Mouse (Mus musculus): ENCODE results near the gene Olfr1051. TPM values are rescaled to one million over a fixed set of nuclear protein-coding genes. Genes with fewer than 3 reads are reported as not detected.
"Not testable (repeated sequence)": the region's sequence is repeated elsewhere in the genome, so short reads cannot be mapped to it uniquely, and the experiment has no call there.

Olfr1051 gene
- not detected for polyA plus RNA-seq (2012; fragmentation: generic; extraction: Trizol)

DNA sequence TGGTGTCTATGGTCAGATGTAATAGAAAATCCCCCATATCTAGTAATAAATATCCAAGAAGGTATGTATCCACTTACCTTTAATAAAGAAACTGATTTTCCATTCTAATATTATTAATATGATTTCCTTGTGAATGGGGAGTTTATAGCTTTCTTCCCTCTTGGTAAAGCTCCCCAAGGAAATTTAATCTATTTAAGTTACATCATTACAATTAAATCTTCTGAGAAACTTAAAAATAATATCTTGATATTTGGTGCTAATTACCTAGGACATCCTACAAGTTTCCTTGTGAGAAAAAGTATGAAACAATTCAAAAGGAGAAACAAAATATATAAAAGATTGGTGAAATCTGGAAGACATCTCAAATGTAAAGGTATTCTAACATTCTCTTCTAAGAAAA is at the start of gene Olfr1051:
Gene Olfr1051 (minus strand): TSS at position 101 of the 400 bp plus-strand sequence.
- H3ac ChIP-seq (ENCODE audit: control insufficient read depth, insufficient read length); H3K4me3 ChIP-seq; H3K36me3 ChIP-seq (ENCODE audit: control insufficient read depth, insufficient read depth); H3K79me2 ChIP-seq (ENCODE audit: control insufficient read depth, insufficient read depth); H3K27me3 ChIP-seq (ENCODE audit: control insufficient read depth, insufficient read depth, insufficient read length); H3K4me2 ChIP-seq (ENCODE audit: low read depth): not testable (repeated sequence)

DNA sequence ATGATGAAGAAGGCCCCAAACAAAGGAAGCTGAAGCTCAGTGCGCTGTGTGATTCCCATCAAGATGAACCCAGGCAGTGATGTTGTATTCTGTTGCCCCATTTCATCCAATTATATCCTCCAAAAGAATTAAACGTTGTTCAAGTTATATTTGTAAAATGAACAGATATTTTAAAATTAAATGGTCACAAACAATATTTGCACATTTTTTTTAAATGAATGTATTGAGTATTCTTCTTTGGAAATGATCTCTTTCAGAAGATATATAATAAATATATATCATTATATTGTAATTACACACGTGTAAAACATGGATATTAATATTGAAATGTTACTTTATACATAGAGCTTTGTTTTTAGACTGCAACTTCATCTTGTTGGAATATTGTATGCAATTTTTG is 36.3 kb upstream of the Olfr1051 start, which contains the start of gene Olfr1053:
Gene Olfr1053 (minus strand): TSS at position 101 of the 400 bp plus-strand sequence.
- Histone ChIP-seq H3K4me2 (ENCODE audit: low read depth) (no peak within 1 kb of the TSS), H3K79me2 (ENCODE audit: control insufficient read depth, insufficient read depth) (no peaks in the 10 kb centered on the region), H3K36me3 (ENCODE audit: control insufficient read depth, insufficient read depth) (no peaks in the 10 kb centered on the region), H3ac (ENCODE audit: control insufficient read depth, insufficient read length) (no peak within 1 kb of the TSS), H3K4me3 (no peak within 1 kb of the TSS), H3K27me3 (ENCODE audit: control insufficient read depth, insufficient read depth, insufficient read length) (no peaks in the 10 kb centered on the region)
- no peak for TF ChIP-seq MAX (IDR thresholded peaks at IDR 0.05; ENCODE audit: low read depth)
- no peak for TF ChIP-seq CEBPB (IDR thresholded peaks at IDR 0.05; ENCODE audit: insufficient read depth, poor library complexity, severe bottlenecking)
- TF ChIP-seq E2F4 (IDR thresholded peaks at IDR 0.05; ENCODE audit: insufficient read depth) = no peak
- no peak for TF ChIP-seq TCF12 (IDR thresholded peaks at IDR 0.05; ENCODE audit: insufficient read depth, poor library complexity, severe bottlenecking)
- no peak for TF ChIP-seq USF1 (IDR thresholded peaks at IDR 0.05; ENCODE audit: low read depth)
- no peak for TF ChIP-seq TCF3 (IDR thresholded peaks at IDR 0.05; ENCODE audit: insufficient read length, low read depth)
- TF ChIP-seq POLR2AphosphoS2 (IDR thresholded peaks at IDR 0.05; ENCODE audit: insufficient read length, low read depth) = no peak

DNA sequence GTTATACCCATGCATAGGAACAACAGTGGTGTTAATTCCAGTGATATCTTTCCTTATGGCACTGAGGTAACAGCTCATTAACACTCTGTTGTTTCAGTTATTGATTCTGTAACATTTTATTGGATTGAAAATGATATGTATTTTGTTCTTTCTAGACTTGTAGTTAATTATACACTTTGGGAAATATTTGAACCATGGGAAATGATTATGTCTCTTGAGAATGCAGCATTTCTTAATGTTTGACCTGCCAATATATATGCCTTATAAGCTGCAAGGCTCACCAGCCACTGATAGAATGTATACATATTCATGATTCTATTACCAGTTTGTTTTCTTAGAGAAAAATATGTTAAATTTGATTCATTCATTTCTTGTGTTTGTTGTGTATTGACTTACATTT is 13.3 kb upstream of the Olfr1051 start, which contains the start of gene Olfr1052:
Gene Olfr1052 (plus strand): TSS at position 301 of the 400 bp plus-strand sequence.
- H3K4me2 ChIP-seq (ENCODE audit: low read depth) = no peak within 1 kb of the TSS
- TF ChIP-seq POLR2A (IDR thresholded peaks at IDR 0.05; ENCODE audit: insufficient read length, low read depth) (no peak), REST (IDR thresholded peaks at IDR 0.05; ENCODE audit: insufficient read depth, insufficient read length) (no peak), POLR2AphosphoS2 (IDR thresholded peaks at IDR 0.05; ENCODE audit: insufficient read length, low read depth) (no peak), MYOG (IDR thresholded peaks at IDR 0.05; ENCODE audit: control insufficient read depth in 1 of 3, insufficient read depth in 1 of 3, insufficient read length in 2 of 3, low read depth in 2 of 3) (no peak), MAX (IDR thresholded peaks at IDR 0.05; ENCODE audit: low read depth) (no peak), E2F4 (IDR thresholded peaks at IDR 0.05; ENCODE audit: insufficient read depth) (no peak), MYOD1 (IDR thresholded peaks at IDR 0.05; ENCODE audit: control insufficient read depth in 1 of 3, insufficient read length in 2 of 3, low read depth in 2 of 3) (no peak)
- H3K4me3 ChIP-seq = no peak within 1 kb of the TSS
- H3ac ChIP-seq (ENCODE audit: control insufficient read depth, insufficient read length) = no peak within 1 kb of the TSS
- no peaks in the 10 kb centered on the region for H3K36me3 ChIP-seq (ENCODE audit: control insufficient read depth, insufficient read depth)
- H3K79me2 ChIP-seq (ENCODE audit: control insufficient read depth, insufficient read depth) = no peaks in the 10 kb centered on the region
- no peaks in the 10 kb centered on the region for H3K27me3 ChIP-seq (ENCODE audit: control insufficient read depth, insufficient read depth, insufficient read length)

DNA sequence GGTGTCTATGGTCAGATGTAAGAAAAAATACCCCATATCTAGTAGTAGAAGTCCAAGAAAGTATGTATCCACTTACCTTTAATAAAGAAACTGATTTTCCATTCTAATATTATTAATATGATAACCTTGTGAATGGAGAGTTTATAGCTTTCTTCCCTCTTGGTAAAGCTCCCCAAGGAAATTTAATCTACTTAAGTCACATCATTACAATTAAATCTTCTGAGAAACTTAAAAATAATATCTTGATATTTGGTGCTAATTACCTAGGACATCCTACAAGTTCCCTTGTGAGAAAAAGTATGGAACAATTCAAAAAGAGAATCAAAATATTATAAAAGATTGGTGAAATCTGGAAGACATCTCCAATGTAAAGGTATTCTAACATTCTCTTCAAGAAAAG is 20.7 kb downstream of the Olfr1051 start, which contains the start of gene Olfr1049:
Gene Olfr1049 (minus strand): TSS at position 101 of the 400 bp plus-strand sequence.
- H3K27me3 ChIP-seq (ENCODE audit: control insufficient read depth, insufficient read depth, insufficient read length); H3K4me2 ChIP-seq (ENCODE audit: low read depth); H3K36me3 ChIP-seq (ENCODE audit: control insufficient read depth, insufficient read depth); H3ac ChIP-seq (ENCODE audit: control insufficient read depth, insufficient read length); H3K79me2 ChIP-seq (ENCODE audit: control insufficient read depth, insufficient read depth); H3K4me3 ChIP-seq: not testable (repeated sequence)

DNA sequence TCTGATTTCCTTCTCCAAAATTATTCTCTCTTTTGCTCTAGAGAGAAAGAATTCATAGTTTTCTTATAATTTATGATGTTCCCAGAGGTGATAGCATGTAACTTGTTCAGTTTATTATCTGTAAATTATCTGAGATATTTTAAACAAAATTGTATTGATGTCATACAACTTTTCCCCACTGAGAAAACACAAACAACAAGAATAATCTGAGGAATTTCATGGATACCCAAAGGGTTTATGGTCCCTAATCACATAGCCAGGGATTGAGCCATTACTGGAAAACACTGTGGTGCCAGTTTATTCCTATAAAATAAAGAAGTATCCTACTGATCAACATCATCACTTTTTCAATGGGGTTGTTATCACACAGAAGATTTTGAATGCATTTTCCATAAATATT is 38.7 kb downstream of the Olfr1051 start, which contains the start of gene Olfr1048:
Gene Olfr1048 (minus strand): TSS at position 101 of the 400 bp plus-strand sequence.
- no peaks in the 10 kb centered on the region for H3K36me3 ChIP-seq (ENCODE audit: control insufficient read depth, insufficient read depth)
- H3K4me2 ChIP-seq (ENCODE audit: low read depth) = no peak within 1 kb of the TSS
- no peak for TF ChIP-seq MAX (IDR thresholded peaks at IDR 0.05; ENCODE audit: low read depth)
- TF ChIP-seq MYOG (IDR thresholded peaks at IDR 0.05; ENCODE audit: control insufficient read depth in 1 of 3, insufficient read depth in 1 of 3, insufficient read length in 2 of 3, low read depth in 2 of 3) = no peak
- no peak for TF ChIP-seq E2F4 (IDR thresholded peaks at IDR 0.05; ENCODE audit: insufficient read depth)
- no peak for TF ChIP-seq SRF (IDR thresholded peaks at IDR 0.05; ENCODE audit: control insufficient read depth, insufficient read length, low read depth)
- TF ChIP-seq TCF12 (IDR thresholded peaks at IDR 0.05; ENCODE audit: insufficient read depth, poor library complexity, severe bottlenecking) = no peak
- no peak for TF ChIP-seq POLR2A (IDR thresholded peaks at IDR 0.05; ENCODE audit: insufficient read length, low read depth)
- no peak for TF ChIP-seq CEBPB (IDR thresholded peaks at IDR 0.05; ENCODE audit: insufficient read depth, poor library complexity, severe bottlenecking)
- no peak for TF ChIP-seq USF1 (IDR thresholded peaks at IDR 0.05; ENCODE audit: low read depth)
- no peak within 1 kb of the TSS for H3ac ChIP-seq (ENCODE audit: control insufficient read depth, insufficient read length)
- H3K27me3 ChIP-seq (ENCODE audit: control insufficient read depth, insufficient read depth, insufficient read length) = no peaks in the 10 kb centered on the region
- H3K4me3 ChIP-seq = no peak within 1 kb of the TSS
- H3K79me2 ChIP-seq (ENCODE audit: control insufficient read depth, insufficient read depth) = no peaks in the 10 kb centered on the region

DNA sequence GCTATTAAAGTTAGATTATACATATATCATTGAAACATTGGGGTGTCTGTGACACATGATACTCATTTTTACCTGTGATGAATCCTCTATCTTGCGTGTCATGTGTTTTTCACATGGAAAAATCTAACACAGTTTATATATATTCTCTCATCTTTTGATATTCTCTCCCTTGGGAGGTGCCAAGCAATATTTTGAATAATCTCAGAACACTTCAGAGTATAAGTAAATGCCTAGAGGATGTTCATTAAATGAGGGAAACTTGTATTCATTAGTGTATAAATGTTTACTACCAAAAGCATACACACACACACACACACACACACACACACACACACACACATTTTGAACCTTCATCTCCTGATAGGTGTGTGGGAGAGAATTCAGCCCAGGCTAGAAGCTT is 47.6 kb downstream of the Olfr1051 start, which contains the start of gene Olfr1047:
Gene Olfr1047 (minus strand): TSS at position 101 of the 400 bp plus-strand sequence.
- Histone ChIP-seq H3K4me3 (no peak within 1 kb of the TSS), H3K27me3 (ENCODE audit: control insufficient read depth, insufficient read depth, insufficient read length) (no peaks in the 10 kb centered on the region), H3K36me3 (ENCODE audit: control insufficient read depth, insufficient read depth) (no peaks in the 10 kb centered on the region), H3K4me2 (ENCODE audit: low read depth) (no peak within 1 kb of the TSS), H3ac (ENCODE audit: control insufficient read depth, insufficient read length) (no peak within 1 kb of the TSS), H3K79me2 (ENCODE audit: control insufficient read depth, insufficient read depth) (no peaks in the 10 kb centered on the region)
- TF ChIP-seq TCF3 (IDR thresholded peaks at IDR 0.05; ENCODE audit: insufficient read length, low read depth) (no peak), POLR2A (IDR thresholded peaks at IDR 0.05; ENCODE audit: insufficient read length, low read depth) (no peak), POLR2AphosphoS2 (IDR thresholded peaks at IDR 0.05; ENCODE audit: insufficient read length, low read depth) (no peak), USF1 (IDR thresholded peaks at IDR 0.05; ENCODE audit: low read depth) (no peak), E2F4 (IDR thresholded peaks at IDR 0.05; ENCODE audit: insufficient read depth) (no peak), TCF12 (IDR thresholded peaks at IDR 0.05; ENCODE audit: insufficient read depth, poor library complexity, severe bottlenecking) (no peak), CEBPB (IDR thresholded peaks at IDR 0.05; ENCODE audit: insufficient read depth, poor library complexity, severe bottlenecking) (no peak), MYOG (IDR thresholded peaks at IDR 0.05; ENCODE audit: control insufficient read depth in 1 of 3, insufficient read depth in 1 of 3, insufficient read length in 2 of 3, low read depth in 2 of 3) (no peak), MYOD1 (IDR thresholded peaks at IDR 0.05; ENCODE audit: control insufficient read depth in 1 of 3, insufficient read length in 2 of 3, low read depth in 2 of 3) (no peak), MAX (IDR thresholded peaks at IDR 0.05; ENCODE audit: low read depth) (no peak), REST (IDR thresholded peaks at IDR 0.05; ENCODE audit: insufficient read depth, insufficient read length) (no peak), SRF (IDR thresholded peaks at IDR 0.05; ENCODE audit: control insufficient read depth, insufficient read length, low read depth) (no peak)
